Mouse (Mus musculus) intestine, embryonic 16.5 days (tissue): ENCODE measurements at regions not wholly inside any gene's neighbourhood (a gene's known extent, or its start where the extent isn't known, plus 50 kb on each side); places are given as distances from the start of the nearest gene placed in this dataset.
A peak's percentile ranks its signal among the peaks of the same experiment; 100 is the strongest.

ENCODE experiments used
- ATAC-seq: fragments of 200-750 bp; cut with Nextera tagmentation; 2 replicates; pipeline ENCODE4 v1.8.0; 2017; ENCODE audit warnings: moderate TSS enrichment, moderate library complexity
- H3K27ac ChIP-seq: fragments of 300-500 bp; sonication (generic); 2 replicates; pipeline ENCODE4 v1.5.1; 2014; ENCODE audit warnings: mild to moderate bottlenecking, low read length
- H3K27me3 ChIP-seq: fragments of 300-500 bp; sonication (generic); replicated peaks from 2 replicates; pipeline ENCODE4 v1.6.1; 2014; ENCODE audit warnings: low read length, control low read depth, mixed read lengths; ENCODE audit not compliant: control insufficient read depth, insufficient read depth
- H3K36me3 ChIP-seq: fragments of 300-500 bp; sonication (generic); 2 replicates; pipeline ENCODE4 v1.6.1; 2014; ENCODE audit warnings: low read length, control low read depth; ENCODE audit not compliant: control insufficient read depth, insufficient read depth
- H3K4me1 ChIP-seq: fragments of 300-500 bp; sonication (generic); 2 replicates; pipeline ENCODE4 v1.6.1; 2014; ENCODE audit warnings: low read length, control low read depth, mixed read lengths; ENCODE audit not compliant: control insufficient read depth, insufficient read depth
- H3K4me2 ChIP-seq: fragments of 300-500 bp; sonication (generic); 2 replicates; pipeline ENCODE4 v1.6.1; 2014; ENCODE audit warnings: low read depth, low read length, control low read depth
- H3K4me3 ChIP-seq: fragments of 300-500 bp; sonication (generic); 2 replicates; pipeline ENCODE4 v1.5.1; 2014; ENCODE audit warnings: mild to moderate bottlenecking, low read length
- H3K9ac ChIP-seq: fragments of 300-500 bp; sonication (generic); 2 replicates; pipeline ENCODE4 v1.6.1; 2014; ENCODE audit warnings: low read depth, low read length
- H3K9me3 ChIP-seq: fragments of 300-500 bp; sonication (generic); 2 replicates; pipeline ENCODE4 v1.6.1; 2016; ENCODE audit warnings: low read length, control low read depth; ENCODE audit not compliant: control insufficient read depth
- WGBS: fragments of 180-500 bp; shearing (Covaris S2); extraction: QIAGEN DNeasy Blood & Tissue Kit; methylation state at CpG from one replicate; pipeline ENCODE4 v1.1.7; 2014; 5-methylcytosine and 5-hydroxymethylcytosine counted together

- Histone ChIP-seq H3K4me3 (no peak overlapping the region), H3K27me3 (no peaks in the 10 kb centered on the region), H3K27ac (no peak overlapping the region), H3K9ac (no peak overlapping the region), H3K9me3 (no peaks in the 10 kb centered on the region), H3K4me1 (no peaks in the 10 kb centered on the region), H3K4me2 (no peak overlapping the region), H3K36me3 (no peaks in the 10 kb centered on the region)
- ATAC-seq, result no peak
- 85% methylated on average over 7 of the region's 7 CpGs for WGBS
These were observed 153.2 kb upstream of the Frmd6 start for GRCm38 (mm10) chr12:70672115-70672514.

- no peaks in the 10 kb centered on the region for H3K4me1 ChIP-seq
- H3K9me3 ChIP-seq, result no peaks in the 10 kb centered on the region
- no peak overlapping the region for H3K27ac ChIP-seq
- H3K4me3 ChIP-seq, result no peak overlapping the region
- ATAC-seq, result no peak
- H3K36me3 ChIP-seq, result no peaks in the 10 kb centered on the region
- H3K9ac ChIP-seq, result no peak overlapping the region
- 57% methylated on average over 11 of the region's 11 CpGs for WGBS
- H3K27me3 ChIP-seq, result no peaks in the 10 kb centered on the region
- H3K4me2 ChIP-seq, result no peak overlapping the region
These were observed 152.1 kb upstream of the Frmd6 start for GRCm38 (mm10) chr12:70673188-70673587.

- no peak overlapping the region for H3K4me2 ChIP-seq
- no peaks in the 10 kb centered on the region for H3K9me3 ChIP-seq
- no peak for ATAC-seq
- no peaks in the 10 kb centered on the region for H3K36me3 ChIP-seq
- no peaks in the 10 kb centered on the region for H3K4me1 ChIP-seq
- WGBS, result 83% methylated on average over 2 of the region's 2 CpGs
- no peaks in the 10 kb centered on the region for H3K27me3 ChIP-seq
- no peak overlapping the region for H3K9ac ChIP-seq
- no peak overlapping the region for H3K4me3 ChIP-seq
- no peak overlapping the region for H3K27ac ChIP-seq
These were observed 151.2 kb upstream of the Frmd6 start for GRCm38 (mm10) chr12:70674144-70674543.

- no peak for ATAC-seq
- Histone ChIP-seq H3K4me2 (no peak overlapping the region), H3K4me1 (no peaks in the 10 kb centered on the region), H3K9me3 (no peaks in the 10 kb centered on the region), H3K27ac (no peak overlapping the region), H3K27me3 (no peaks in the 10 kb centered on the region), H3K9ac (no peak overlapping the region), H3K36me3 (no peaks in the 10 kb centered on the region), H3K4me3 (no peak overlapping the region)
- WGBS, result 79% methylated on average over 6 of the region's 6 CpGs
These were observed 149.5 kb upstream of the Frmd6 start for GRCm38 (mm10) chr12:70675846-70676245.

GRCm38 (mm10) chr12:70679701-70680425 is 145.5 kb upstream of the Frmd6 start:
- H3K9me3 ChIP-seq, result no peaks in the 10 kb centered on the region
- no peaks in the 10 kb centered on the region for H3K4me1 ChIP-seq
- no peaks in the 10 kb centered on the region for H3K36me3 ChIP-seq
- H3K27ac ChIP-seq, result no peak overlapping the region
- peak; percentile 46; the same call in 1 of the 2 replicates for ATAC-seq
- WGBS, result 68% methylated on average over 20 of the region's 20 CpGs
- no peak overlapping the region for H3K9ac ChIP-seq
- no peak overlapping the region for H3K4me3 ChIP-seq
- H3K27me3 ChIP-seq, result no peaks in the 10 kb centered on the region
- no peak overlapping the region for H3K4me2 ChIP-seq

- H3K4me1 ChIP-seq, result peaks cover 5% of the 10 kb centered on the region; the same call in 1 of the 2 replicates
- H3K9ac ChIP-seq, result no peak overlapping the region
- 84% methylated on average over 8 of the region's 8 CpGs for WGBS
These were observed 143.8 kb upstream of the Frmd6 start for GRCm38 (mm10) chr12:70681407-70681990.

GRCm38 (mm10) chr12:70684354-70684753 is 141.0 kb upstream of the Frmd6 start:
- H3K36me3 ChIP-seq, result no peaks in the 10 kb centered on the region
- no peak overlapping the region for H3K4me2 ChIP-seq
- no peak overlapping the region for H3K27ac ChIP-seq
- WGBS, result 79% methylated on average over 9 of the region's 9 CpGs
- no peak overlapping the region for H3K9ac ChIP-seq
- H3K9me3 ChIP-seq, result no peaks in the 10 kb centered on the region
- H3K27me3 ChIP-seq, result no peaks in the 10 kb centered on the region
- no peak overlapping the region for H3K4me3 ChIP-seq
- no peak for ATAC-seq
- peaks cover 10% of the 10 kb centered on the region; the same call in 1 of the 2 replicates for H3K4me1 ChIP-seq

More at GRCm38 (mm10) chr12:70681407-70681990, 143.8 kb upstream of the Frmd6 start:
- Histone ChIP-seq H3K27ac (no peak overlapping the region), H3K36me3 (no peaks in the 10 kb centered on the region), H3K27me3 (no peaks in the 10 kb centered on the region), H3K4me2 (no peak overlapping the region), H3K9me3 (no peaks in the 10 kb centered on the region), H3K4me3 (no peak overlapping the region)
- no peak for ATAC-seq

- no peak overlapping the region for H3K4me3 ChIP-seq
- ATAC-seq, result 0 out of 2 replicates have a peak, but pooled peaks have one; percentile 33
- no peaks in the 10 kb centered on the region for H3K27me3 ChIP-seq
- no peaks in the 10 kb centered on the region for H3K36me3 ChIP-seq
- WGBS, result 57% methylated on average over 10 of the region's 10 CpGs
- no peak overlapping the region for H3K27ac ChIP-seq
- no peak overlapping the region for H3K4me2 ChIP-seq
- H3K9ac ChIP-seq, result no peak overlapping the region
- H3K4me1 ChIP-seq, result peaks cover 10% of the 10 kb centered on the region; the same call in 1 of the 2 replicates
- no peaks in the 10 kb centered on the region for H3K9me3 ChIP-seq
These were observed 139.9 kb upstream of the Frmd6 start for GRCm38 (mm10) chr12:70685432-70685831.

- no peak overlapping the region for H3K27ac ChIP-seq
- no peak for ATAC-seq
- no peak overlapping the region for H3K4me2 ChIP-seq
- no peaks in the 10 kb centered on the region for H3K27me3 ChIP-seq
- no peak overlapping the region for H3K4me3 ChIP-seq
- H3K36me3 ChIP-seq, result no peaks in the 10 kb centered on the region
- 89% methylated on average over 10 of the region's 10 CpGs for WGBS
- H3K9ac ChIP-seq, result no peak overlapping the region
- no peaks in the 10 kb centered on the region for H3K9me3 ChIP-seq
- peaks cover 10% of the 10 kb centered on the region; the same call in 1 of the 2 replicates for H3K4me1 ChIP-seq
These were observed 139.0 kb upstream of the Frmd6 start for GRCm38 (mm10) chr12:70686337-70686736.
